Mouse (Mus musculus) spleen, postnatal 14 days (tissue): ENCODE results near the gene Galnt14.

Experiments used
- DNase-seq, 2 experiments: peaks; one replicate each; pipeline ENCODE4 v3.0.0; 2021 to 2022; ENCODE audit warnings: low spot score in 2 of 2

The Galnt14 gene

DNA sequence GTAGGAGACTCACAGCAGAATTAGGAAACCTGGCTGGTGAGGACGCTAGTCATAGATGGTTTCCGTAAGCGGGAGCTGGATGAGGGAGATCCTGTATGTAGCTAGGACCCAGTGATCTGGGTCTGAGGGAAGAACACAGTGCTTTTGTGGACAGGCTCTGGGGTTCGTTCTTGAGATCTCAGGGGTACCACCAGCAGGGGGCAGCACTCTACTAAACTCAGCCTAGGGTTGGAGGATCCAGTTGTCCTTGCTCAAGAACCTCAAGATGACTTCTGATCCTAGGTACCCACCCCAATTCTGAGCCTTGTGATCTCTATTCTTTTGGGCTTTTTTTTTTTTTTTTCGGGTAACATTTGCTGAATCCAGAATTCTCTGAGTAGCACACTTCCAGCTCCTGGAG is 137.8 kb downstream of the Galnt14 start:
- DNase-seq: peak; percentile 14 to 39

DNA sequence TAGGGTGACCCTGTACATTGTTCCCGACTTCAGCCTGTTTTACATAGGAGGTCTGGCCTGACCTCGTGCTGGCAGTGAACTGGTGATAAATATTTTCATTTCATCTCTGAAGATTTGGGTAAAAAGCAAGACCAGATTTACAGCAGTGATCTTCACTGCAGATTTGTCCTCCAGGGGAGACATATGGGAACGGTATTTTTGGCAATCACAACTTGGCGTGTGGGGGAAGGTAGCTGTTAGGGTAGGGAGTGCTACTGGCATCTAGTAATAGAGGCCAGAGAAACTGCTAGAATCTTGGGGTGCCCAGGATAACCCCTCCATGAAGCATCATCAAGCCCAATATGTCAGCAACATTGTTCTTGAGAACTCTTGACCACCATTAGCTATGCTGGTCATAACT is 138.3 kb downstream of the Galnt14 start:
- no peak for DNase-seq

DNA sequence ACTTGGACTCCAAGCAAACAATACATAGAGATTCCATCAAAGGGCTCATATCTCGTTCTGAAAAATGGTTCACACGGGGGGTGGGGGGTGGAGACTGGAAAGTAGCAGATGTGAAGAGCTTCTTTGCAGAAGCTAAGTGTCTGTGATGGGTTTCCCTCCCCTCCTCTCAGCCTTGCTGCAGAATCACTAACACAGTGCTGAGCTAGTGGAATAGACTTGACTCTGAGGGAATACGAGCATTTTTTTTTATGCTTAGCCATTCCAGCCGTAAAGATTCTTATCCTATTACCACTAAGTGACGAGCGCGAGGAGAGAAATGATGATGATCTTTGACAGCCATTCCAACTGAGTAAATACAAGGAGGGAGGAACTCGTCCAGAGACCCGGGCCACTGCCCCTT is 142.0 kb downstream of the Galnt14 start:
- no peak for DNase-seq

DNA sequence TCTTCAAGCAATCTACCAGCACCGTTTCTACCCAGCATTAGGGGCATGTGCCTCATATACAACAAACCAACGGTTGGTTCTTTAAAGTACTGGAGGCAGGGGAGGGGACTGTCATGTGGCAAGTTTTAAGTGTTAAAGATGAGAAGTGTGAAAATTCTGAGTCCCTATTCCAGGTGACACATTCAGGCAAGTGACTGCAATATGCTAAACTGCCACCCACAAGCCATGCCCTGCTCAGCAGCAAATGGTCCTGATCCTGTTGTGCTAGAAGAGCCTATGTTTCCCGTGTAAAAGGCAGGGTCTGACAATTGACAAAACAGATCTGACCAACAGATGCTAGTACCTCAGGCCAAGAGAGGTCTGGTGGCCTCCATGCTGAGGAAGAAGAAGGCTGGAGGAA is 149.1 kb downstream of the Galnt14 start:
- DNase-seq: no peak

DNA sequence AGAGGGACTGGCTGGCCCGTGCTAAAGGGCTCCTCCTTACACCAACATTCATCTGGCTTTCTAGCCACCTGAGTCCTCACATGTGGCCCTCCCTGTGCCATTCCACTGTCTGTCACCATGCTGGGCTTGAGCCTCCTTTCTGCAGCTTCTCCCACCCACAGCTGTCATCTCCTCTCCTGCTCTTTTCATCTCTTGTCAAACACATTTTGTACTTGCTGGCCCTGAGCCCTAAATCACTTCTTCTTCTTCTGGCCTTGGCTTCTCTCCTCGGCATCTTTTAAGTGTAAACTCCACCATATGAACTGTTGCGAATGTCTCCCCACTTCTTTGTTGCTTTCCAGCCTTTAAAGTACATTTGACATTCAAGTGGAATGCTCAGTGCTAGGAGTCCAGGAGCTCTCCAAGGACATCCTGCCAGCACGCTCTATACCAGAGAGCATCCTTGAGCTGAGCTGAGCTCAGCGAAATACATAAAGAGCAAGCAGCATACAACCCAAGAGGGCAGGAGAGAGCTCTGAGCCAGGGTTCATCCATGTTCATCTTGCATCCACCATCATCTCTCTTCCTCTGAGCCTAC is 150.0 kb downstream of the Galnt14 start:
- no peak for DNase-seq

DNA sequence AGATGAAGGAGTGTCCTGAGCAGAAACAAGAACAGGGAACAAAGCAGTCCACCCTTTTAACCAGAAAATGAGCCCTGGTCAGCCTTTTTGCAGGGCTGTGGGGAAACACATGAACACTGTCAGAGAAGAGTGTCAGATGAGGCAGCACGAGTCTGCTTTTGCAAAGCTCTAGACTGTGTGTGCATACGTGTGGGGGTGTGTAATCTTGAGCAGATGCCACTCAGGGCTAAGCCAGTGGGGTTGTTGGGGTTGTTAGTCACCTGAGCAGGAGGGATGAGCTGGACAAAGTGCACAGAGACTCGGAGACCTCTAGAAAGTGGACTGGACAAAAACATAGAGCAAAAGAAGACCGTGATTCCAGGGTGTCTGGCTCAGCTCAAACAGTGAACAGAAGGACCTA is 150.8 kb downstream of the Galnt14 start:
- no peak for DNase-seq

DNA sequence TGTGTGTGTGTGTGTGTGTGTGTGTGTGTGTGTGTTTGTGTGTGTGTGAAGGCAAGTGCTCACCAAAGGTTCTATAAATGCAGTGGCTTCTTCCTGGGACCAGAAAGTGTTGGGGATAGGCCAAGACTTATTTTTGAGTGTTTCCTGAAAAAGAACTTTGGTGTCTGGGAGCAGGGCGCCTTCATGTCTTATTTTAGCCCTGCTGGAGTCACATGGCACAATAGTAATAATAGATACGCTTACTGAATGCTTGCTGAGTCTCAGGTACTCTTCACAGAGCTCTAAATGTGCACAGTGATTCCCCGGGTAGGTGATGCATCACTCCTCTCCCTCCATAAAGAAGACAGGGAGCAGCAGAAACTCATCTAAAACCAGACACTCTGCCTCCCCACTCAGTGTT is 153.2 kb downstream of the Galnt14 start:
- DNase-seq: no peak

DNA sequence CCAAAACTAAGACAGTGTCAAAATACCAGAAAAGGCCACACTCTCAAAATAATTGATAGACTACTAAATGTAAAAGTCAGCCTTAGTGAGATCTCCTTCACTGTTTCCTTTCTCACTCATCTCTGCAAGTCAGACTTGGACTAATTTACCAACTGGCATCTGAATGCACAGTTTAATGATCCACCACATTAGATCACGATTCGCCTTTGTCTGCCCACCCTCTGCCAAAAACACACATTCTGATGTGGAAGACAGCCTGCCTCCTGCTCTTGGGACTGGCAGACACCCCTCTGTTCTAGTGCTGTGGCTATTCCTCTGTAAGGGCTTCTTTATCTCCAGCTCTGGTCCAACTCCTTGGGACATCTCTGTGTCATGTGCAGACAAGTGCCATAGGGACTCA is 153.8 kb downstream of the Galnt14 start:
- no peak for DNase-seq

DNA sequence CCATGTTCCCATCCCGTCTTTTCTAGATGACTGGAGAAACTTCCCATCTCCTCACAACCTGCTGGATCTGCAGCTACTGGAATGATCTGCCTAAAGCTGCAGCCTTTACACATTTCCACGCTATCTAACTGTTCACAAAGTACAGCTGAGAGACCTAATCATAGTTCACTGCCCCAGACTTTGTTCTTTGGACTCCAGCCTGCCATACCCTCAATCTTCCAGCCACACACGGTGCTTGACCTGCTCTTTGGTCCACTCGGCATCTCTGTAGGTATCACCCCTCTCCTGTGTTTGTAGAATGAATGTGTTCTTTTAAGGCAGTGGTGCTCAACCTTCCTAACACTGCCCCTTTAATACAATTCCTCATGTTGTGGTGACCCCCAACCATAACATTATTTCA is 155.6 kb downstream of the Galnt14 start:
- DNase-seq: no peak

DNA sequence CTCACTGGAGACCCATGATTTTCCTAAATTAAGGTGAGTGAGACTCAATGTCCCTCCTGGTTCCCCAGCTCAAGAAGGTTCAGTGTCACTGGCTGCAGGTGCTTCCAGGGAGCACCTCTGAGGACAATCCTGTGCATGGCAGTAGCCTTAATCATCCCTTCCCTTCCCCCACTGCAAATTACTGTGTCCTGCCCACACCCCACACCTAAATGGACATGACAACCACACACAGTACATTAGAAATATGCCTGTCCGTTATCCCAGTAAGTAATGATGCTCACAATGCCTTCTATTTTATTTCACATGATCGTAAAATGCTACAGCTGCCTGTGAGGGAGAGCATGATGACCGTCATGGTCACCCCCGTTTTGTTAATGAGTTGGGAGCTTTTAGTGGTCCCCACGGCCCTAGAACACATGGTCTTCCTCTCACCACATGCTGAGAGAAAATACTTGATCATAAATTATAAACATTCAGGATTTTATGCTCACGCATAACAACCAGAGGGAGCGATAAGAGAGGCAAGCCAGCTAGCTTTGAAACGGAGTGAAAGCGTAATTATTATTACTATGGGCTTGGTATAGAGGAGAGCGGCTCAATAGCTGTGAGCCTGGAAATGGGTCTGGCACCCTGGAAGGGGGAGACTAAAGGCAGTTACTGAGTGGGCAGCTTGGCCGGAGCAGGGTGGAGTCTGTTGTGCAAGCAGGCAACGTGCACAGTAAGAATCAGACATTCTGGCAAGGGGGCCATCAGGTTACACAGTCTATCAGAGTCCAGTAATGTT is 161.3 kb downstream of the Galnt14 start:
- DNase-seq: no peak

DNA sequence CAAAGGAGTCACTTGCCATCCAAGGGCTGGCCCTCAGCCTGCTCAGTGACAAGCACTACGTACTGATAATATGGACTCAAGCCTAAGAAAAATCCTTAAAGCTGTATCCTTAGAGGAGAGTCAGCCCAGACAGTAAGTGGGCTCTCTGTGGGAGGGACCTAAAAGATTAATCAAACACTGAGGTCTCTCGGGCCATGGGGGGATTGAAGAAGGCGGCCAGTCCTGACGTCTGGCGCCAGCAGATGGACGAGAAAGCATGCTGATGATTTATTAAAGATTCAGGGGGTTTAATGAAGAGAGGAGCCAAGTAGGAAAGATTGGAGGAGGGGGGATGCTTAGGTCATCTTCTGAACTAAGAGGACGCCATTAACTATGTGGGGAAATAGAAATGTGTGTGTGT is 162.1 kb downstream of the Galnt14 start:
- no peak for DNase-seq

DNA sequence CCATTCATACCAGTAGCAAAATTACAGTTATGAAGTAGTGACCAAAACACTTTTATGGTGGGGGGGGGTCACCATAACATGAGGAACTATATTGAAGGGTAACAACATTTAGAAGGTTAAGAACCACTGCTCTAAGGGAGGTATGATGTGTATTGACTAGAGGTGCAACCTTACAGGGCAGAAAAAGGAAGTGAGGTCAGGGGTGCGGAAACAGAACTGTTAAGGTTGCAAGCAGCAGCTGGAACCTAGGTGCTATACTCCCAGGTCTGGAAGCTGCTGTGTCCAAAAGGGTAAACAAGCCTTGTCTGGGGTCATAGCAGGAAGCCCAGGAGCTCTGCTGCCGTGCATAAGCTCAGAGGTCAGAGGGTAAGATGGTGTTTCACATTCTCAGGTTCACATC is 162.8 kb downstream of the Galnt14 start:
- peak in 1 of 2 experiments; percentile 7 for DNase-seq

DNA sequence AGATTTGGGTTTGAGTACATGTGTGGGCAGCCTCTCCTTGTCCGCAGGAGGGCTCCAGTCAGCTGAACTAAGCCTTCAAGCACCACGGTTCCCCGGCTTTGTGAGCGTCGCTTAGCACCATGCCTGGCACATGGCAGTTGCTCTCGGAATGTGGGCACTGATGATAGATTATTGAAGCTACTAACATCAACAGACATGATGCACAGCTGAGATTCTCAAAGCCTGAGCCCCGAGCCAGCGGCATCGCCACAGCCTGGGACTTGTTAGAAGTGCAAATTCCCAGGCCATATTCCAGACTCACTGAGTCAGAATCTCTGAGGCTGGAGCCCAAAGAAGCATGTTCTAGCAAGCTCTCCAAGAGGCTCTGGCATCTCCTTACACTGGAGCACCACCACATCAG is 168.3 kb downstream of the Galnt14 start:
- no peak for DNase-seq

DNA sequence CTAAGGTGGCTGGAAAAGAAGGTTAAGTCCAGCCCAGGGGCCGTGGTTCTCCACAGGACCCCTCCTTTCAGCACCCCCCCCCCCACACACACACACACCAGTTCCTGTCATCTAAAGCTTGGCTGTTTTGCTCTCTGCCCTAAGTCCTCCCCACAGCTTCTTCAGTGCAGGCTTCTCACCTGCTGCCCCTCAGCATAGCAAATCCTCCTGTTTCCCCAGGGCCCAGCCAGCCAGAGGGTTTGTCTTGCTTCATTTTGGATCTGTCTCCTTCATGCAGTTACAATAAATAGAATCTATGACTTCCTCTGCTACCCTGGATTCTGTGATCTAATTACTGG is 169.1 kb downstream of the Galnt14 start:
- DNase-seq: no peak

DNA sequence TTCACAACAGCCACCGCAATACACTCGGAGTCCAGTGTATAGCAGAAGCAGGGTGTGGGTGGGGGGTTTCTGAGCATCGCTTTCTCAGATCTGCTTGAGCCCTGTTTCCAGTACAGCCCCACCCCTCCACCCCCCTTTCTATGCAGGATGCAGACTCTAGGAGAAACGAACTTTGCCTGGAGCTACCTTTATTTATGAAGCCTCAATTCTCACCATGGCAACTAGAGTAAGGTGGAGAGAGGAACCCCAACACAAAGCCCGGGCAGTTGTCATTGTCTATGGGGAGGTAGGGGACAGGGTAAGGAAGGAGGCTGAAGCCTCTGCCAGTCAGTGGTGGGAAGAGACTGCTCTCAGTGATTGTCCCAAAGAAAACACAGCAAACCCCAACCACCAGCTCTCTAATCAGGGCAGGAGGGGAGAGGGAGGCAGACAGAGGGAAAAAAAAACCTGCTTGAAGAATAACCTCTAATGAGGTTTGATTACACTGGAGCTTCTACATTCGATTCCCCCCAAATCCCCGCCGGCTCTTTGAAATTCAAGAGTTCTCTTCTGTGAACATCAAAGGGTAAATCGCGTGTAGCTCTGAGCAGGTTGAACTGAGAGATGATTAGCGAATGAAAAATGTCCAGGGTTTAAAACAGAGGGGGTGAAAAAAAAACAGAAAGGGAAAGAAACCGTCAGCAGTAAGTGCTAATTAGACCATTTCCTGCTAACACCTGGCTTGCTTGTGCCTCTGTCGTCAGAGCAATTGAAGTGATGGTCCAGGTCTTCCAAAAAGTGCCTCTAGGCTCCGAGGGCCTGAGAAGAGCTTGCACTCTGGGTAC is 169.6 kb downstream of the Galnt14 start:
- no peak for DNase-seq

DNA sequence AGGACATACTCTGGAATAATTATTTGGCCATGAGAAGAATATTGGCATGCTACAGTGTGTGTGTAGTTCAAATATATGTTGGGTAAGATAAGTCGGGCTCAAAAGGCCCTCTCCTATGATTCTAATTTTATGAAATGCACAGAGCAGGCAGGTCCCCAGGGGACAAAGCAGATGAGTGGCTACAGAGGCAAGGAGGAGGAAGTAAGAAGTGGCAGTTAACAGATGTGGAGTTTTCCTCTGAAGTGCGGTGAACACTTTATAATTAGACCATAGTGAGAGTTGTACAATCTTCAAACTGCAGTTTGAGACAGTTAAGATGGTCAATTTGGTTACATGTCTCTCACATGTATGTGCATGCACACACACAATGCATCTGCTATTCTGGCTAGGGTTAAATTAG is 178.4 kb downstream of the Galnt14 start:
- DNase-seq: no peak

DNA sequence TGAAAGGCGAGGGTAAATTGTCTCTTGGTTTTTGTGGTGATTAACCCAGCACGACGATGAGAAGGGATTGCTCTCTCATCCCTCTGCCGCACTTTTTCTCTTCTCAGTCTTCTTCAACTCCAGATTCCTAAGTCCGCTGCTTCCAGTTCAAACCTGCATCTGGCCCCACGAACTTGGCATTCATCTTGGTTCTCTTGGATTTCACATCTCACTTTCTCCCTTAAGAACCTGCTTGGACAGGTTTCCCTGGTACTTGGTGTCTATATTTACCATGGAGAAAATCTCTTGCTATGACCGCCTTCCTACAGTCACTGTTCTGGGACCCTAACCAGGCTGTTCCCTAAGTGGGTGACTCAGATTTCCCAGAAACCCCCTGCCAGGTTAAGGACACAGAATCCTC is 188.1 kb downstream of the Galnt14 start:
- no peak for DNase-seq

DNA sequence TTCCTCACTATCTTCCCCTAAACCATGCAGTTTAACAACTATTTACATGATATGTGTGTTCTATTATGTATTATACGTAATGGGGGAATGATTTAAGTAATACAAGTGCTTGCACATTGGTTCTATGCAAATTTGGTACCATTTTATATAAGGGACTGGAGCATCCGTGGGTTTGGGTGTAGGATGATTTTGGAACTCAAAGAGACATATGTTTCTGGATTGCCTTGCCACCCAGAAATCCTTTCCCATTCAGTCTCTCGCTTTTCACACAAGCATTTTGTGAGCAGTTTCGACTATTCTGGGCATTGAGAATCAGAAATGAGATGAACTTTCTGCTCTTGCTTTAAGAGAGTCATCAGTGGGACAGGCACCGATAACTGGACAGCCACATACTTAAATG is 190.9 kb downstream of the Galnt14 start:
- no peak for DNase-seq

DNA sequence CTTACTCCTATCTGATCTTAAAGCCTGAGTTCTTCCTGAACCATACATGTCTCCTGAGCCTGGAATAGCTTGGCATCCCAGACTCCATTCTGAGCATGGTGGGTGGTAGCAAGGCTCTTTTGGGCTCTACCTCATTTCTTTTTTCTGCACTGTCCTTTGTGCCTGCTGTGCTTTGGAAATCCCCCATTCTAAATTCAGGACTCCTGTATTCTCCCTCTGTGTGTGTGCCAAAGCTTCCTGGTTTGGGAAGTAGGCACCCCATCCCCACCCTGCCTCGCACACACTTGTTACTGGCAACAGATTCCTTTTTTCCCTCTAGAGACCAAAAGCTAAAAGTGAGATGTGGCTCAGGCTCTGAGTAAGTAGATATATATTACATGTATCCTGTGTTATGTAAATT is 191.9 kb downstream of the Galnt14 start:
- DNase-seq: no peak

DNA sequence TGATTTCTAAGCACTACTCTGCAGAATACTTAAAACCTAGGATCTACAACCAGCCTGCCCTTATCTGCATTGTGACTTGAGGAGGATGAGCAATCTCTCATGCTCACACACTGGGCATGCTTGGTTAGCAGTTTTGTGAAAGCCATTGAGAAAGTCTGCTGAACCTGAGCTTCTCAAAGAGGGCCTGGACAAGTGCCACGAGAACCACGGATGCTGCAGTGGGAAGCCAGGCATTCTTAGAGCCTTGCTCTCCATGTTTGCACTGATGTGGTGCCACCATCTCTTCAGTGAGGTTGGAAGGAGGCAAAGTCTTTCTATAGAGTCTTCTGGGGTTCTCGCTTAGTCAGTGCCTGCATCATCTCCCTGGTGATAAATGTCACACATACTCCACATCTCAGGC is 194.7 kb downstream of the Galnt14 start:
- DNase-seq: no peak

DNA sequence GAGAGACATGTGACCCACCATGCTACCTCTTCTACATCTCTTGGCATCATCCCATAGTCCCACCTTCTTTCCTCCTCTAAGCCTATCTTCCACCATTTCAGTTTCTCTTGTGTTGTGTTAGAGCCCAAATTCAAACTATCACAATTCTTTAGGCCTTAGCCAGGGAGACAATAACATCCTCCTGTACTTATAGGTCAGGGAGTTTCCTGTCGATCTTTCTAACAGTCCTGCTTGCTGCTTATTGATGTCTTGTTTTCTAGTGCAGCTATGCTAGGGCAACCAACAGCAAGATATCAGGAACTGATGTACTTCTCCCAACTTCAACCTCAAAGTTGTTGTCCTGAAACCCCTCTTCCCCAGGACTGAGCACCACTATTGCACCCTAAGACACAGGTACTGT is 195.4 kb downstream of the Galnt14 start:
- DNase-seq: no peak

DNA sequence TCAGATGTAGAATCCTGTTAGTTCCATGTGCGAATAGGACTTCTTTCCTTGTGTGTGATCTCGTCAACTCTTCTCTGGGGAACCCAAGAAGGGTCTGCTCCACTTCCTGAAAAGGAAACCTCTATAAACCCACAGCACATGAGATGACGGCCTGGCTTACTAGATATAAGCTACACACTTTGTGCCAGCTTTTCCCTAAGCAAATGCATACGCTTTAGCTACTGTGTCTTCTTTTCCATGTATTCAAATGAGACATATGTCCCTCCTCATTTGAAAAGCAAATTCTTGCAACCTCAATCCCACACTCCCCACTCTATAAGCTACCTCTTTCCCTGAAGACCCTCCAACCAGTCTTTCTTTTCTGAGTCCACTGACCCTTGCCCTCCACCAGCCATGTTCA is 196.0 kb downstream of the Galnt14 start:
- no peak for DNase-seq

DNA sequence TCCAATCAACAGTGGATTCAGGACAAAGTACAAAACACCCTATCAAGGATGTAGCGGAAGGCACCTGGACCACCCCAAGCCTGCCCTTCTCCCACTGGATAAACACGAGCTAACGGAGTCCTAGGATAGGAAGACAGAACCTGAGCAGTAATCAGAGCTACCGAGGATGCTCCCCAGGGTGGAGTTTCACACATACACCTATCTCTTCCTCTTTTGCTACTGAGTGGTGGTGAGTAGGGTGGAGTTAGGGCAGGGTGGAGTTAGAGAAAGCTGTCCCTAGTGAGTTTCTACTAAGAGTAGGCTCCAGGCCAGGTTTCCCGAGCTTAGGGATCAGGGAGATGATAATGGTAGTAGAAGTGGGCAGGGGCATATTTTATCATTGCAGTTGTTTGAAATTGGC is 197.4 kb downstream of the Galnt14 start:
- no peak for DNase-seq
